Mouse (Mus musculus): ENCODE measurements around the gene Ppp1r17. TPM values are rescaled to one million over a fixed set of nuclear protein-coding genes. Genes with fewer than 3 reads are reported as not detected.

Ppp1r17 gene
- polyA plus RNA-seq, 1 experiment from 2014 or later: 7.8 TPM

DNA sequence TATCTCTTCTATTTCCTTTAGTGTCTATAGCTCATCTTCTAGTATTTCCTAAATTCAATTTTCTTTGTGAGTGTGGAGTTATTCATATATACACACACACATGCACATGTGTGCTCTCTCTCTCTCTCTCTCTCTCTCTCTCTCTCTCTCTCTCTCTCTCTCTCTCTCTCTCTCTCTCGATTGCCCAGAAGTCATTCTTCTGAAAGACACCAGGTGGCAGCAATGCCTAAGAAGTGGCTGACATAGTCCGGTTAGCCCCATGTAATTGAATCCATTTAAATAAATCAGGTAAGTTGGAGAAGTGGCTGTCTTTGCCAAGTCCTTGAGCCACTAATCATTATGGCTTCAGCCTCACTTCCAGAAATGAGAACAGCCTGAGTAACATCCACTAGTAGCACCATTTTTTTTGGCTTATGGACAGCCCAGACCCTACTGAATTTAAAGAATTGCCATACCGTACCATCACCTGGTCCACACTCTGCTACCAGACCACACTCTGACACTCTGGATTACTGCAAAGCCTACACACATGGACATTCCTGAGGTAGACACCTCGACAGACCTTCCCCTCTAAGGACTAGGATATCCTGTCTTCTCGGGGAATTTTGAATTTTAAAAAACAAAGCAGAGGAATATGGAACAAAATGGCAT lies 49.5 kb downstream of the Ppp1r17 start:
- no peak overlapping the region for H3K4me2 ChIP-seq (ENCODE audit: low read length)
- WGBS: 47% methylated on average over 5 of the region's 5 CpGs
- no peaks in the 10 kb centered on the region for H3K4me1 ChIP-seq (ENCODE audit: control insufficient read depth, insufficient read depth, low read length)
- ATAC-seq (ENCODE audit: low FRiP score, low TSS enrichment) (peak; percentile 68; the same call in 1 of the 2 replicates), DNase-seq (peak; percentile 86)
- no peak overlapping the region for H3K9ac ChIP-seq (replicated peaks; ENCODE audit: low read length)
- H3K4me3 ChIP-seq (replicated peaks; ENCODE audit: low read depth, low read length): no peak overlapping the region
- H3K36me3 ChIP-seq (ENCODE audit: control insufficient read depth, insufficient read depth, low read length): no peaks in the 10 kb centered on the region
- H3K9me3 ChIP-seq (ENCODE audit: control insufficient read depth, low read length): no peaks in the 10 kb centered on the region
- no peaks in the 10 kb centered on the region for H3K27me3 ChIP-seq (ENCODE audit: control insufficient read depth, insufficient read depth, low read length)
- no peak overlapping the region for H3K27ac ChIP-seq (replicated peaks; ENCODE audit: low read depth, low read length)

GRCm38 (mm10) chr6:56068516-56068915 lies 51.2 kb downstream of the Ppp1r17 start:
- DNase-seq: no peak
- no peak for ATAC-seq (ENCODE audit: low FRiP score, low TSS enrichment)
- Histone ChIP-seq H3K4me2 (ENCODE audit: low read length) (no peak overlapping the region), H3K9me3 (ENCODE audit: control insufficient read depth, low read length) (no peaks in the 10 kb centered on the region), H3K27ac (replicated peaks; ENCODE audit: low read depth, low read length) (no peak overlapping the region), H3K27me3 (ENCODE audit: control insufficient read depth, insufficient read depth, low read length) (no peaks in the 10 kb centered on the region), H3K36me3 (ENCODE audit: control insufficient read depth, insufficient read depth, low read length) (no peaks in the 10 kb centered on the region), H3K4me3 (replicated peaks; ENCODE audit: low read depth, low read length) (no peak overlapping the region), H3K9ac (replicated peaks; ENCODE audit: low read length) (no peak overlapping the region), H3K4me1 (ENCODE audit: control insufficient read depth, insufficient read depth, low read length) (no peaks in the 10 kb centered on the region)

DNA sequence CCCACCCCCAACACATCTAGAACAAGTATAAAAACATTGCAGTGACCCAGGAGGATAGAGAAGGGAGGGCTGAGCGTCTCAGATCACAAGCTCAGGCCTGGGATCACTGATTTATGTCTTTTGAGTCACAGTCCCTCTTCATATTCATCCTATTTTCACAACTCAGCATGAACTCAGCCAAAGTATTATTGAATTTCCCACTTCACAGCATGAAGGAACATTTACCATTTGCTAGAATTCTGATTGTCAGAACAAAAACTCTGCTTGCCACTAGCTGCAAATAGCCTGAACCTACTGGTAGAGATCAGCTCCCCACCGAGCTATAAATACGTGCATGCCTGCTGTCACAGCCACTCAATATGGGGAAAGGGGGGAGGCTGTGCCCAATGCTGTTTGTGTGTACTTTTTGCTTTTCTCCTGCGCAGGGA lies 59.1 kb downstream of the Ppp1r17 start:
- no peak overlapping the region for H3K9ac ChIP-seq (replicated peaks; ENCODE audit: low read length)
- H3K27me3 ChIP-seq (ENCODE audit: control insufficient read depth, insufficient read depth, low read length): no peaks in the 10 kb centered on the region
- ATAC-seq (ENCODE audit: low FRiP score, low TSS enrichment) (no peak), DNase-seq (peak; percentile 27)
- WGBS: 23% methylated on average over 4 of the region's 4 CpGs
- no peak overlapping the region for H3K4me2 ChIP-seq (ENCODE audit: low read length)
- no peaks in the 10 kb centered on the region for H3K36me3 ChIP-seq (ENCODE audit: control insufficient read depth, insufficient read depth, low read length)
- no peaks in the 10 kb centered on the region for H3K4me1 ChIP-seq (ENCODE audit: control insufficient read depth, insufficient read depth, low read length)
- H3K4me3 ChIP-seq (replicated peaks; ENCODE audit: low read depth, low read length): no peak overlapping the region
- H3K9me3 ChIP-seq (ENCODE audit: control insufficient read depth, low read length): no peaks in the 10 kb centered on the region
- no peak overlapping the region for H3K27ac ChIP-seq (replicated peaks; ENCODE audit: low read depth, low read length)

Other genes with a start within 250 kb of the Ppp1r17 start
- gene Itprid1, start 180.6 kb upstream of the Ppp1r17 start, polyA plus RNA-seq (2014; fragmentation: Nextera tagmentation; extraction: Ambion mirVana): not detected in 2 replicates

All from midbrain, embryonic 14.5 days (tissue).